Mouse (Mus musculus): ENCODE results near the gene Lrguk. TPM values are rescaled to one million over a fixed set of nuclear protein-coding genes. Genes with fewer than 3 reads are reported as not detected.

Lrguk gene
- 0.98 and 1.2 TPM in 2 replicates for polyA plus RNA-seq (2015; fragmentation: Nextera tagmentation; extraction: Ambion mirVana)

DNA sequence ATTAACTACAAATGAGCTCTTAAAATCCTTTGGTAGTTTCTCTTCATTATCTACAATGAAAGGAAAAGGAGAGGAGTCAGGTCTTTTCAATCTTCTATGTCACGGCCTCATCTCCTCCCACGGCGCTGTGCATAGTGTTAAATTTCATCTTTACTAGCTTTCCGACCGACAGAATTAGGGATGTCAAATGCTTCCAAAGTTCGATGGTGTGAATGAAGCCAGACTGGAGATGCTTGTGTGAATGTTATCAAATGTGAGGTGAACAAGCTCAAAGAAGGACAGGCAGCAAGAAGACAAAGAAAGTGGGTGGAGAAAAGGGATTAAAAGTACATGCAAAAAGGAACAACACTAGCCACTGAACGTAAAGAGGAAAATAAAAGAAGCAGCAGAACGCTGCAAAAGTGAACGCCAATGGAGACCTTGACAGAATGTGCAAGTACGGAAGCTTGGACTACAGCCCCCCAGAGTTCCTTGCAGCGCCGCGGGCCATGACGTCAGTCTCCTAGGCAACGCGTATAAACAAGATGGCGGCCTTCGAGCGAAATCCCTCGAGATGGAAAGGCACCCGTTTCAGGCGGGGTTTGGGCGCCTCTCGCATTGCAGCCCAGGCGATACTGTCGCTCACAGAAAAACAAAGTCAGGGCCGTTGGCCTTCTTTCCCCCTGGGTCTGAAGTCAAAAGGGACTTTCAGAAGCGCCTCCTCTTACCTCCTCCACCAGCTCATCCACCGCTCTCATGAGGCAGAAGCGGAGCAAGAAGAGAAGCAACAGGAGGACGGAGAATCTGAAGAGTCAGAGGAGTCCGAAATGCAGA, at the start of gene Lrguk:
Gene Lrguk, plus strand, starts transcription at position 516 of the 813 bp plus-strand sequence.
- H3K4me3 ChIP-seq, result peak within 1 kb of the TSS; percentile 54
- H3K27ac ChIP-seq (replicated peaks), result peak within 1 kb of the TSS; percentile 78
- H3K4me2 ChIP-seq (replicated peaks), result peak within 1 kb of the TSS; percentile 67
- H3K36me3 ChIP-seq, result no peaks in the 10 kb centered on the region
- no peaks in the 10 kb centered on the region for H3K27me3 ChIP-seq
- peak within 1 kb of the TSS; percentile 48 for H3K9ac ChIP-seq (replicated peaks)
- no peaks in the 10 kb centered on the region for H3K9me3 ChIP-seq
- WGBS, result 2% methylated on average over 32 of the region's 32 CpGs
- H3K4me1 ChIP-seq, result peaks cover 12% of the 10 kb centered on the region
- peak; percentile 99 for ATAC-seq (replicated peaks)

- Histone ChIP-seq H3K9ac (replicated peaks) (no peak overlapping the region), H3K4me2 (replicated peaks) (no peak overlapping the region), H3K4me3 (no peak overlapping the region), H3K27ac (replicated peaks) (no peak overlapping the region), H3K27me3 (no peaks in the 10 kb centered on the region), H3K4me1 (peaks cover 6% of the 10 kb centered on the region), H3K36me3 (no peaks in the 10 kb centered on the region), H3K9me3 (no peaks in the 10 kb centered on the region)
- 79% methylated on average over 9 of the region's 9 CpGs for WGBS
- no peak for ATAC-seq (replicated peaks)
Observed at GRCm38 (mm10) chr6:33982709-33983108, 46.5 kb upstream of the Lrguk start.

DNA sequence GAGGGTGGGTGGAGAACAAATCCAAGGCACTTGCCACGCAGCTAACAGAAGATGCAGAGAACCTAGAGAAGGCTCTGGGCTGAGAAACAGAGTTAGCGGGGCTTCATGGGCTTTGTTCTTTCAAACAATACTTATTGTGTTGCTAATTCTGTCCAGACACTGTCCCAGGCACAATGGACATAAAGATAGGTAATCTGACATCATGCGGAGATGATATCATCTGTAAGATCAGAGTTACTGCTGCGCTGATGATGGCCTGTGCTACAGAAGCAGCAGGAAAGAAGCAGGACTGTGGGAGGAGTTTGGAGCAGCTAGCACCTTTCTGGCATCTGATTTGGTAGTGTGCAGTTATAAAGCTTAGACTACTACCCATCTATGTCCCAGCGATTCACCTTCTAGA, 42.1 kb upstream of the Lrguk start:
- no peak for ATAC-seq (replicated peaks)
- 64% methylated on average over 5 of the region's 5 CpGs for WGBS

GRCm38 (mm10) chr6:33992213-33993034, 36.8 kb upstream of the Lrguk start:
- peak overlapping the region; percentile 61 for H3K27ac ChIP-seq (replicated peaks)
- H3K4me3 ChIP-seq, result peak overlapping the region; percentile 18; the same call in 1 of the 2 replicates
- 0 out of 2 replicates have a peak overlapping the region, but pooled peaks have one; percentile 14 for H3K9ac ChIP-seq (replicated peaks)
- 26% methylated on average over 24 of the region's 24 CpGs for WGBS
- H3K9me3 ChIP-seq, result no peaks in the 10 kb centered on the region
- ATAC-seq (replicated peaks), result peak; percentile 82
- H3K4me1 ChIP-seq, result peaks cover 4% of the 10 kb centered on the region
- H3K36me3 ChIP-seq, result no peaks in the 10 kb centered on the region
- no peaks in the 10 kb centered on the region for H3K27me3 ChIP-seq
- H3K4me2 ChIP-seq (replicated peaks), result peak overlapping the region; percentile 40

More for the DNA sequence above, 42.1 kb upstream of the Lrguk start:
- Histone ChIP-seq H3K4me2 (replicated peaks) (no peak overlapping the region), H3K27ac (replicated peaks) (no peak overlapping the region), H3K27me3 (no peaks in the 10 kb centered on the region), H3K4me3 (no peak overlapping the region), H3K4me1 (peaks cover 1% of the 10 kb centered on the region), H3K9me3 (no peaks in the 10 kb centered on the region), H3K36me3 (no peaks in the 10 kb centered on the region), H3K9ac (replicated peaks) (no peak overlapping the region)

DNA sequence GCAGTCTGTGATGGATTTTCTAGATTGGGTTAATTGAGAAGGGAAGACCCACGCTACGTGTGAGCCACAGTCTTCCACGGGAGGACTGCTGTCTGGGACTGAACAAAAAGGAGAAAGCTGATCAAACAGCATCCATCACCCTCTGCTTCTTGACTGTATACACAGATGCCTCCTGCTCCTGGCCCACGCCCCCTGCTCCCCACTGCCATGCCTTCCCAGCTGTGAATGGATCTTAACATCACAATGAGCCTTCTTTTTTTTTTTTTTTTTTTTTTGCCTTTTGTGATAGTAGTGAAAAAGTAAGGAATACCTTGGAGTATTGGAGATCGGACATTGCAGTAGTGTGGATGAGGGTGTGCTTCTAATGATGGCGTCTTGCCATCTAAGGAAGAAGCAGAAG, 35.4 kb upstream of the Lrguk start:
- no peaks in the 10 kb centered on the region for H3K27me3 ChIP-seq
- 76% methylated on average over 6 of the region's 6 CpGs for WGBS
- H3K27ac ChIP-seq (replicated peaks), result no peak overlapping the region
- H3K4me2 ChIP-seq (replicated peaks), result no peak overlapping the region
- H3K9ac ChIP-seq (replicated peaks), result no peak overlapping the region
- ATAC-seq (replicated peaks), result no peak
- peaks cover 4% of the 10 kb centered on the region for H3K4me1 ChIP-seq
- no peaks in the 10 kb centered on the region for H3K9me3 ChIP-seq
- H3K4me3 ChIP-seq, result no peak overlapping the region
- no peaks in the 10 kb centered on the region for H3K36me3 ChIP-seq

- Histone ChIP-seq H3K27me3 (no peaks in the 10 kb centered on the region), H3K4me3 (no peak overlapping the region), H3K27ac (replicated peaks) (no peak overlapping the region), H3K9me3 (no peaks in the 10 kb centered on the region), H3K36me3 (no peaks in the 10 kb centered on the region), H3K4me1 (no peaks in the 10 kb centered on the region), H3K4me2 (replicated peaks) (no peak overlapping the region), H3K9ac (replicated peaks) (no peak overlapping the region)
- WGBS, result 41% methylated on average over 4 of the region's 4 CpGs
- ATAC-seq (replicated peaks), result no peak
Observed at GRCm38 (mm10) chr6:33998590-33998989, 30.7 kb upstream of the Lrguk start.

DNA sequence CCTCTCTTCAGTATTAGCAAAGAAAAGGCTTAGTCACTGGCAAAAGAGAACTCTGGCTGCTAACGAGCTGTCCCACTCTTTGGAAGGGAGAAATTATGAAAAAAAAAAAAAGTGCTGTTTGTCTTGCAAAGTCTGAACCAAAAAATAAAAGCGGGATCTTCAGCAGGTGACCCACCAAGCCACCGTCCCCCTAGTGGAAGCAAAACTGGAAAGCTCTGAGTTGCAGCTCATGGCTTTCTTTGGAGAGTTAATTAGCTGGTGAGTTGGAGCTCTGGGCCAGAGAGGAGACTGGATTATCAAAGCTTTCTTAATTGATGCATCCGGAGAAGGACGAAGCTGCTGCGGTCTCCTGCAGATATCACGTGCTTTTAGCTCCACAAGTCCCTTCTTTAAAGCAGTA, 29.7 kb upstream of the Lrguk start:
- Histone ChIP-seq H3K4me2 (replicated peaks) (no peak overlapping the region), H3K9me3 (no peaks in the 10 kb centered on the region), H3K27me3 (no peaks in the 10 kb centered on the region), H3K4me1 (no peaks in the 10 kb centered on the region), H3K27ac (replicated peaks) (no peak overlapping the region), H3K36me3 (no peaks in the 10 kb centered on the region), H3K9ac (replicated peaks) (no peak overlapping the region), H3K4me3 (no peak overlapping the region)
- WGBS, result 8% methylated on average over 7 of the region's 7 CpGs
- ATAC-seq (replicated peaks), result no peak

DNA sequence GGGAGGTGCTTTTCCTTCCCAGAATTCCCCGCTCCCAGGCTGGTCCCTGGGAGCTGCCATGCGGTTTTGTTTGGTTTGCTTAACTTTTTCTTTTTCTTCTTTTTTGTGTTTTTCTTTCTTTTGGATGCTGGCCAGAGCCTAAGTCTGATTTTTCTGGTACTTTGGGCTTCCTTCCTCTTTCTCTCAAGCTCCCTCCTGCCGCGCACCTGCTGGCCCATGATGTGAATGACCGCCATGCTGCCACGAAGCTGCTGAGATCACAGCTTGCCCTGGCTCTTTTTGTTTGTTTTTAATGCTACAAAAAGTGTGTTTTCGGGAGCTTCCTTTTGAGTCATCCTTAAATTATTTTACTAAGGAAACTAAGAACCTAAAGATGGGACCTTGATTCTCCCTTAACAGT, 28.6 kb upstream of the Lrguk start:
- 76% methylated on average over 7 of the region's 7 CpGs for WGBS
- Histone ChIP-seq H3K9ac (replicated peaks) (no peak overlapping the region), H3K9me3 (no peaks in the 10 kb centered on the region), H3K36me3 (no peaks in the 10 kb centered on the region), H3K4me3 (no peak overlapping the region), H3K4me1 (no peaks in the 10 kb centered on the region), H3K27me3 (no peaks in the 10 kb centered on the region), H3K27ac (replicated peaks) (no peak overlapping the region), H3K4me2 (replicated peaks) (no peak overlapping the region)
- ATAC-seq (replicated peaks), result no peak

DNA sequence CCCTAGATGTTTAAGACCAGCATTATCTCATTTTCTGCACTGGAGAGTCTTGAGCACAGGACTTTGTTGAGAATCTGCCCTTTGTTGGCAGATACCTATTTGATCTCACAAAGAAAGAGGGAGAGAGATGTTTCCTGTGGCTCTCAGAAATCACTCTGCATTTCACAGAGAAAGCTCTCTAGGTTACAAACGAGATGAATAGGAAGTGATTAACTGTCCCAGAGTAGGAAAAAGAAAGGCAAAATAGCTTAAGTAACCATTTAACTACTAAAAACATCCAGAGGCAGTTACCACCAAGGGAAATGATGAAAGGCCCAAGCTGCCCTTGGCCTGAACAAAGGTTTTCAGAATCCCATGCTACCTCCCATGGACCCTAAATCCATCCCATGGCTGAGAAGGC, 26.2 kb upstream of the Lrguk start:
- no peaks in the 10 kb centered on the region for H3K4me1 ChIP-seq
- no peak overlapping the region for H3K27ac ChIP-seq (replicated peaks)
- H3K27me3 ChIP-seq, result no peaks in the 10 kb centered on the region
- no peak overlapping the region for H3K4me3 ChIP-seq
- 23% methylated on average over 1 of the region's 1 CpGs for WGBS
- H3K4me2 ChIP-seq (replicated peaks), result no peak overlapping the region
- H3K9ac ChIP-seq (replicated peaks), result no peak overlapping the region
- H3K36me3 ChIP-seq, result no peaks in the 10 kb centered on the region
- no peaks in the 10 kb centered on the region for H3K9me3 ChIP-seq
- ATAC-seq (replicated peaks), result no peak

DNA sequence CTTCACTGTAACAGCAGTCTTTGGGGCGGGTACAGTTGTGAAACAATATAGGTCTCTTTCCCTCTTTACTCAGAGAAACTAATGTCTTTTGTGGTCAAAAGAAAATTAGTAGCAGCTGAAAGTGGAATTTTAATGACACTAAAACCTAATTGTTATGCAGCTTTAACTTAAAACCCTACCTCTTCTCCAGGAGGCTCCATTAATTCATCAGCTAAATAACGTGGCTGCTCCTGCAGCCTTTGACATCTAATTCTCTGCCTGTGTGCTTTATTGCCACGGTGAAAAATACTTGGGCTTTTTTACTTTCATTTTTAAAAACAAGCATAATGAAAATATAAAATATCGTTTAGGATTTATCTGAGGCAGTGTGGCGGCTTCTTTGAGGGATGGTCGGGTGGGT, 15.8 kb upstream of the Lrguk start:
- peak; percentile 48; the same call in 1 of the 2 replicates for ATAC-seq (replicated peaks)

DNA sequence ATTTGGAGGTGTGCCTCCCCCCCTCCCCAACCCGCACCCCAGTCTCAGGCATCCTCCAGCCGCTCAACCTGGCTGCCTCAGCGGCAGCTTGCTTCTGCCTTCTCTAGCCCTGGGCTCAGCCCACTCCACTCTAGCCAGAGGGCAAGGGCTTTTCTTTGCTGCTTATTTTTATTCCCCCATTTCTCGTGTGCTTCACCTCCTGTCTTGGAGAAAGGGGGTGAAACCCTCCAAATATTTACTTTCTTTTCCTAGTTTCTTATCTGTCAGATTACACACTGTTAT, 439 bp downstream of the Lrguk start:
- H3K27ac ChIP-seq (replicated peaks), result no peak overlapping the region
- H3K9ac ChIP-seq (replicated peaks), result peak overlapping the region; percentile 48
- H3K4me2 ChIP-seq (replicated peaks), result peak overlapping the region; percentile 67
- peaks cover 12% of the 10 kb centered on the region for H3K4me1 ChIP-seq
- ATAC-seq (replicated peaks), result peak; percentile 78; the same call in 1 of the 2 replicates
- H3K9me3 ChIP-seq, result no peaks in the 10 kb centered on the region
- H3K4me3 ChIP-seq, result peak overlapping the region; percentile 54
- WGBS, result 0% methylated on average over 4 of the region's 4 CpGs
- H3K27me3 ChIP-seq, result no peaks in the 10 kb centered on the region
- H3K36me3 ChIP-seq, result no peaks in the 10 kb centered on the region

More for the DNA sequence above, 15.8 kb upstream of the Lrguk start:
- H3K27ac ChIP-seq (replicated peaks), result peak overlapping the region; percentile 74
- H3K27me3 ChIP-seq, result no peaks in the 10 kb centered on the region
- H3K4me3 ChIP-seq, result no peak overlapping the region
- peaks cover 6% of the 10 kb centered on the region for H3K4me1 ChIP-seq
- WGBS, result 51% methylated on average over 6 of the region's 6 CpGs
- H3K4me2 ChIP-seq (replicated peaks), result no peak overlapping the region
- H3K9me3 ChIP-seq, result no peaks in the 10 kb centered on the region
- no peak overlapping the region; the same call in 1 of the 2 replicates for H3K9ac ChIP-seq (replicated peaks)
- H3K36me3 ChIP-seq, result no peaks in the 10 kb centered on the region

DNA sequence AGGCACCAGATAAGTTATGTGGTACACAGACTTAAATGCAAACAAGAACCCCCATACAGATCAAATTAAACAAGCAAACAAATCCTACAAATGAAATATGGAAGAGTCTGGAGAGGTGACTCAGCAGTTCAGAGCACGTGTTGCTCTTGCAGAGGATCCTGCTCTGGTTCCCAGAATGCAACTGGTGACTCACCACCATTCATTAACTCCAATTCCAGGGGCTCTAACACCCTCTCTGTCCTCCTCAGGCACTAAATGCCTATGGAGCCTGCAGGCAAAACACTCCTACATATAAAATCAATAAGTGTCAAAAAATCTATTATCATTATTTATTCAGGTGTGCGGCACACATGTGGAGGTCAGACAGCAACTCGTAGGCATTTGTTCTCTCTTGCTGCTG, 4.8 kb downstream of the Lrguk start:
- WGBS, result 71% methylated on average over 3 of the region's 3 CpGs
- no peak overlapping the region for H3K4me3 ChIP-seq
- H3K4me2 ChIP-seq (replicated peaks), result no peak overlapping the region
- H3K27me3 ChIP-seq, result no peaks in the 10 kb centered on the region
- H3K27ac ChIP-seq (replicated peaks), result no peak overlapping the region; the same call in 1 of the 2 replicates
- no peak overlapping the region for H3K9ac ChIP-seq (replicated peaks)
- no peaks in the 10 kb centered on the region for H3K36me3 ChIP-seq
- H3K4me1 ChIP-seq, result peaks cover 7% of the 10 kb centered on the region
- H3K9me3 ChIP-seq, result no peaks in the 10 kb centered on the region
- ATAC-seq (replicated peaks), result no peak
